Mouse (Mus musculus) heart, postnatal 36 days (tissue): ENCODE measurements around the gene Sptbn4. TPM values are rescaled to one million over a fixed set of nuclear protein-coding genes. Genes with fewer than 3 reads are reported as not detected.
A peak's percentile ranks its signal among the peaks of the same experiment; 100 is the strongest.

Experiments
- DNase-seq, 2 experiments: peaks; one replicate each; pipeline ENCODE4 v3.0.0; 2021 to 2022
- intact Hi-C: fragments of 180-260 bp; cut with DNase I; formaldehyde crosslinking; loops from one replicate; pipeline ENCODE4 v1.15.1; 2025
- total RNA-seq, 2 experiments: library from RNA; stranded (reverse); gene quantifications; 2 replicates each; pipeline ENCODE4 v1.2.3; 2021

Sptbn4 gene
- total RNA-seq, 2 experiments from 2014 or later: 0.22 to 0.41 TPM

GRCm38 (mm10) chr7:27333316-27333941 is 114.1 kb downstream of the Sptbn4 start:
- intact Hi-C loops: loop anchor here (10.0 kb wide), 2 partner anchors 351 to 1041 kb away; partner anchors contain the start of genes Plekhg2 and Zfp607b
- DNase-seq: peak in 1 of 2 experiments; percentile 70

- DNase-seq: peak; percentile 95 to 96
- intact Hi-C loops: loop anchor here (10.0 kb wide), 2 partner anchors 352 to 1042 kb away; partner anchors contain the start of genes Plekhg2 and Zfp607b
These were observed 114.9 kb downstream of the Sptbn4 start for GRCm38 (mm10) chr7:27332353-27333199.

GRCm38 (mm10) chr7:27331854-27332253 is 115.6 kb downstream of the Sptbn4 start:
- intact Hi-C loops: loop anchor here (10.0 kb wide), 2 partner anchors 353 to 1043 kb away; partner anchors contain the start of genes Plekhg2 and Zfp607b
- DNase-seq: no peak

- peak in 1 of 2 experiments; percentile 61 for DNase-seq
- intact Hi-C loops: loop anchor here (10.0 kb wide), 2 partner anchors 353 to 1043 kb away; partner anchors contain the start of genes Plekhg2 and Zfp607b
These were observed 116.0 kb downstream of the Sptbn4 start for GRCm38 (mm10) chr7:27331541-27331851.

- intact Hi-C loops: loop anchor here (10.0 kb wide), 2 partner anchors 354 to 1044 kb away; partner anchors contain the start of genes Plekhg2 and Zfp607b
- DNase-seq: peak; percentile 93 to 96
These were observed 116.6 kb downstream of the Sptbn4 start for GRCm38 (mm10) chr7:27330709-27331540.

- DNase-seq: no peak
- intact Hi-C loops: loop anchor here (1.0 to 10.0 kb wide), 3 partner anchors 28 to 1045 kb away; partner anchors contain the start of genes Plekhg2 and Zfp607b
These were observed 117.5 kb downstream of the Sptbn4 start for GRCm38 (mm10) chr7:27329981-27330380.

- intact Hi-C loops: loop anchor here (1.0 kb wide), 1 partner anchor 27 kb away; no protein-coding TSS in a partner anchor
- peak; percentile 86 to 91 for DNase-seq
These were observed 118.0 kb downstream of the Sptbn4 start for GRCm38 (mm10) chr7:27329326-27329947.

- intact Hi-C loops: loop anchor here (1.0 kb wide), 1 partner anchor 26 kb away; no protein-coding TSS in a partner anchor
- DNase-seq: peak; percentile 68 to 73
These were observed 118.8 kb downstream of the Sptbn4 start for GRCm38 (mm10) chr7:27328648-27329047.

- intact Hi-C loops: no loop called here
- no peak for DNase-seq
These were observed 119.3 kb downstream of the Sptbn4 start for GRCm38 (mm10) chr7:27328161-27328560.

GRCm38 (mm10) chr7:27327500-27327899 is 120.0 kb downstream of the Sptbn4 start:
- no peak for DNase-seq
- intact Hi-C loops: no loop called here

- intact Hi-C loops: no loop called here
- DNase-seq: peak; percentile 49 to 56
These were observed 121.2 kb downstream of the Sptbn4 start for GRCm38 (mm10) chr7:27326101-27326880.

GRCm38 (mm10) chr7:27325697-27326096 is 121.8 kb downstream of the Sptbn4 start:
- peak; percentile 78 to 84 for DNase-seq
- intact Hi-C loops: no loop called here

- intact Hi-C loops: no loop called here
- DNase-seq: no peak
These were observed 122.6 kb downstream of the Sptbn4 start for GRCm38 (mm10) chr7:27324928-27325327.

GRCm38 (mm10) chr7:27324161-27324560 is 123.3 kb downstream of the Sptbn4 start:
- intact Hi-C loops: no loop called here

GRCm38 (mm10) chr7:27323001-27323400 is 124.5 kb downstream of the Sptbn4 start:
- DNase-seq: no peak
- intact Hi-C loops: no loop called here

More at GRCm38 (mm10) chr7:27324161-27324560, 123.3 kb downstream of the Sptbn4 start:
- no peak for DNase-seq

GRCm38 (mm10) chr7:27322291-27322690 is 125.2 kb downstream of the Sptbn4 start:
- no peak for DNase-seq
- intact Hi-C loops: no loop called here

- intact Hi-C loops: no loop called here
- no peak for DNase-seq
These were observed 128.1 kb downstream of the Sptbn4 start for GRCm38 (mm10) chr7:27319411-27319810.

GRCm38 (mm10) chr7:27315958-27316357 is 131.5 kb downstream of the Sptbn4 start:
- peak; percentile 50 to 52 for DNase-seq
- intact Hi-C loops: no loop called here

GRCm38 (mm10) chr7:27314393-27314792 is 133.1 kb downstream of the Sptbn4 start:
- no peak for DNase-seq
- intact Hi-C loops: no loop called here
